Mouse (Mus musculus) forebrain, embryonic 11.5 days (tissue): ENCODE measurements around the gene Eif4a1. TPM values are rescaled to one million over a fixed set of nuclear protein-coding genes. Genes with fewer than 3 reads are reported as not detected.

Experiments
- ATAC-seq: fragments of 200-750 bp; cut with Nextera tagmentation; replicated peaks from 2 replicates; pipeline ENCODE4 v1.8.0; 2017; ENCODE audit warnings: moderate TSS enrichment; ENCODE audit not compliant: low FRiP score
- DNase-seq: peaks from one replicate; pipeline ENCODE4 v3.0.0-alpha.2; 2017; ENCODE audit warnings: low spot score
- H3K27ac ChIP-seq: fragments of 300-500 bp; sonication (generic); 2 replicates; pipeline ENCODE4 v1.5.1; 2014; ENCODE audit warnings: low read depth, low read length
- H3K27me3 ChIP-seq: fragments of 300-500 bp; sonication (generic); 2 replicates; pipeline ENCODE4 v1.6.1; 2014; ENCODE audit warnings: mild to moderate bottlenecking, low read length, mixed read lengths; ENCODE audit not compliant: control insufficient read depth, insufficient read depth
- H3K36me3 ChIP-seq: fragments of 300-500 bp; sonication (generic); 2 replicates; pipeline ENCODE4 v1.6.1; 2014; ENCODE audit warnings: mild to moderate bottlenecking, low read length, moderate library complexity, mixed read lengths; ENCODE audit not compliant: control insufficient read depth, insufficient read depth
- H3K4me1 ChIP-seq: fragments of 300-500 bp; sonication (generic); replicated peaks from 2 replicates; pipeline ENCODE4 v1.6.1; 2014; ENCODE audit warnings: low read length, mixed read lengths; ENCODE audit not compliant: control insufficient read depth, insufficient read depth
- H3K4me2 ChIP-seq: fragments of 300-500 bp; sonication (generic); 2 replicates; pipeline ENCODE4 v1.6.1; 2014; ENCODE audit warnings: low read depth, mild to moderate bottlenecking, low read length, moderate library complexity, mixed read lengths; ENCODE audit not compliant: severe bottlenecking
- H3K4me3 ChIP-seq: fragments of 300-500 bp; sonication (generic); 2 replicates; pipeline ENCODE4 v1.5.1; 2014; ENCODE audit warnings: low read depth, low read length
- H3K9ac ChIP-seq: fragments of 300-500 bp; sonication (generic); 2 replicates; pipeline ENCODE4 v1.6.1; 2014; ENCODE audit warnings: low read length
- H3K9me3 ChIP-seq: fragments of 300-500 bp; sonication (generic); 2 replicates; pipeline ENCODE4 v1.6.1; 2016; ENCODE audit warnings: low read length, mixed read lengths; ENCODE audit not compliant: control insufficient read depth
- WGBS: fragments of 180-500 bp; shearing (Covaris S2); extraction: QIAGEN DNeasy Blood & Tissue Kit; methylation state at CpG from one replicate; pipeline ENCODE4 v1.1.7; 2014; 5-methylcytosine and 5-hydroxymethylcytosine counted together
- polyA plus RNA-seq: library from polyadenylated mRNA; unstranded; fragments of >200 nt; fragmentation: Nextera tagmentation; extraction: Ambion mirVana; gene quantifications from 2 replicates; pipeline ENCODE4 v1.2.1, GENCODE M21; 2014

Gene Eif4a1
- polyA plus RNA-seq, 1 experiment from 2014 or later, result 827 TPM

DNA sequence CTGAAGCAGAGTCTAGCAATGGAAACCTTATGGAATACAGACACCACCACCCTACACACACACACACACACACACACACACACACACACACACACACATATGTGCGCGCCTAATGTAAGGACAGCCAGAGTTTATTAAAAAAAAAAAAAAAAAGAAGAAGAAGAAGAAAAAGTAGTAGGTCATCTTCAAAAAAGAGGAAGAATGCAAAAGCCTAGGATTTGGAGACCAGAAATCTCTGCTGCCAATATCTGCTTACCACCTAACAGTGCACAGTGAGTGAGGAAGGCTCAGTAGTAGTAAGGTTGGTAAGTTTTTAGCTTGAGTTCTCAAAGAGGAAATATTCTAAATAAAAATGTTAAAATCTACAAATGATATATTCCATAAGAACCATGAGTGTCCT is 6.9 kb upstream of the Eif4a1 start:
- Histone ChIP-seq H3K4me2 (no peak overlapping the region), H3K36me3 (peaks cover 5% of the 10 kb centered on the region), H3K9me3 (no peaks in the 10 kb centered on the region), H3K4me1 (peaks cover 10% of the 10 kb centered on the region; the same call in 1 of the 2 replicates), H3K27ac (no peak overlapping the region), H3K4me3 (no peak overlapping the region), H3K9ac (no peak overlapping the region), H3K27me3 (no peaks in the 10 kb centered on the region)
- no peak for DNase-seq
- WGBS, result 100% methylated on average over 2 of the region's 2 CpGs
- no peak for ATAC-seq

DNA sequence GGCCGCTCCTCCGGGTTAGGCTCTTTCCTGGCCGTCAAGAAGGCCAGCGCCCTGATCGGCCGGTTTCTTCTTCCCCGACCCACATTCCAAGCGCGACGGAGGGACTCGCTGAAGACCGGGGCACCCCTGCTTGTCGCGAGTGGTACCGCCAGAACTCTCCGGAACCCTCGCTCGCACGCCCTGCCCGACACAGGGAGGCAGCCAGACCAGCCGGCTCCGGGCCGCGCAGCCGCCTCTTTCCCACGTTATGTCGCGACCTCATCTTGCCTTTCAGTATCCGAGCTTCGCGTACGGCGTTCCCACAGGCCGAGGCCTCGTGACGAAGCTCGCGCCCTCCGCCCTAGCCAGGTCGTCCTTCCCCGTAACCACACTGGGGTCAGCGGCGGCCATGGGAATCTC is 498 bp downstream of the Eif4a1 start:
- ATAC-seq, result peak; percentile 5; the same call in 1 of the 2 replicates
- peak overlapping the region; percentile 100 for H3K4me3 ChIP-seq
- H3K4me1 ChIP-seq, result peaks cover 11% of the 10 kb centered on the region; the same call in 1 of the 2 replicates
- no peaks in the 10 kb centered on the region for H3K27me3 ChIP-seq
- DNase-seq, result no peak
- H3K27ac ChIP-seq, result peak overlapping the region; percentile 94
- H3K9me3 ChIP-seq, result no peaks in the 10 kb centered on the region
- peaks cover 27% of the 10 kb centered on the region for H3K36me3 ChIP-seq
- peak overlapping the region; percentile 100 for H3K9ac ChIP-seq
- peak overlapping the region; percentile 97 for H3K4me2 ChIP-seq
- WGBS, result under 1% methylated on average over 43 of the region's 43 CpGs

DNA sequence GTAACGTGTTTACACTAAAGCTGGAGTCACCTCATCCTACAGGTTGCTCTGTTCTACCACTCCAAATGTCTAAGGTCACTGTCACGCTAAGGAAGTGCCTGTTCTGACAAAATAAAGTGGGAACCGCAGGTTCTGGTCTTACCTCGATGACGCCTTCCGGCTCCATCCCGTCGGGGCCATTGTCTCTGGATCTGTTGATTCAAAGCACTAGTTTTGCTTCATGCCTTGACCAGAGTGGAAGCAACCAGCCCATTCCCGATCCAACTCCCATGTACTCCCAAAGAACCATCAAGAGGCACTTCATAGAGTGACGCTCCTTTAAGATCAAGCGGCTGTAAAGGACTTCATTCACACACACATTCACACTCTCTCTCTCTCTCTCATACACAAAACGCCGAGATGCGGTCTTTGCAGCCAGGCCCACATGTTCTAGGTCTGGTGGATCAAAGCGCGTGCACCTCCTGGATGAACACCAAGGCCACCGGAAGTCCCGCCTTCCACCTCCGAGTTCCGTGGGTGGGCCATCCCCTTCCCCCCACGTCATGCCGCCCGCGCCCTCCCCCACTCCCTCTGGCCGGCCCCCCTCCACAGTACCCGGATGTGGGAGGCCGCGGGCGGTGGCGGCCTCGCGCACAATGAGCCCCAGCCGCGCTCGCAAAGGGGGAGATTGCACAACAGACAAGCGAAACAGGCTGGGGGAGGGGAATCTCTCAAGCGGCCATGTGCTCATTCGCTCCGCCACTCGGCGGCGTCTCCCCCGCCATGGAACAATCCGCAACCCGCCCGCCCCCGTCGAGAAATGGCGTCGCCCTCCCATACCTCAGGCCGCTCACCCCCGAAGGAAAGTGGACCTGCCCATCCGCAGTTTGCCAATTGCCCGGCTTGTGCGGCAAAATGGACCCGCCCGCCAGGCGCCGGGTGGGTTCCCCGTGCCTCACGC is 1.2 kb downstream of the Eif4a1 start:
- Histone ChIP-seq H3K4me1 (peaks cover 11% of the 10 kb centered on the region; the same call in 1 of the 2 replicates), H3K27me3 (no peaks in the 10 kb centered on the region), H3K9me3 (no peaks in the 10 kb centered on the region), H3K9ac (peak overlapping the region; percentile 100), H3K27ac (peak overlapping the region; percentile 94), H3K4me3 (peak overlapping the region; percentile 100), H3K4me2 (peak overlapping the region; percentile 97), H3K36me3 (peaks cover 33% of the 10 kb centered on the region)
- under 1% methylated on average over 61 of the region's 61 CpGs for WGBS
- ATAC-seq (peak; percentile 73), DNase-seq (peak; percentile 98)

DNA sequence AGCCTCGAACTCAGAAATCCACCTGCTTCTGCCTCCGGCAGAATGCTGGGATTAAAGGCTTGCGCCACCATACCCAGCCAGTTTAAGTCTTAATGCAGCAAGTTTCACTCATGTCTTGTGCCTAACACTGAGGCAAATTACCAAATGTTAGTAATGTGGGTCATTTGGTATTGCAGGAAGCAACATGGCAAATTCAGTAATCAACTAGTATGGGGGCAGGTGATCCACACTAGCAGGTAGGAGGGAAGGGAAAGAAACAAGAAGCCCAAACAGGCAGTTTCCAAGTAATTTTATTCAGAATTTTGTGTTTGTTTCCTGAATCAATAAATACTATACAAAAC is 5.6 kb downstream of the Eif4a1 start:
- H3K27me3 ChIP-seq, result no peaks in the 10 kb centered on the region
- no peak overlapping the region for H3K27ac ChIP-seq
- H3K4me2 ChIP-seq, result no peak overlapping the region
- H3K4me3 ChIP-seq, result no peak overlapping the region
- peaks cover 13% of the 10 kb centered on the region; the same call in 1 of the 2 replicates for H3K4me1 ChIP-seq
- DNase-seq (no peak), ATAC-seq (no peak)
- WGBS, result 83% methylated on average over 3 of the region's 3 CpGs
- peaks cover 40% of the 10 kb centered on the region for H3K36me3 ChIP-seq
- no peak overlapping the region for H3K9ac ChIP-seq
- H3K9me3 ChIP-seq, result no peaks in the 10 kb centered on the region

DNA sequence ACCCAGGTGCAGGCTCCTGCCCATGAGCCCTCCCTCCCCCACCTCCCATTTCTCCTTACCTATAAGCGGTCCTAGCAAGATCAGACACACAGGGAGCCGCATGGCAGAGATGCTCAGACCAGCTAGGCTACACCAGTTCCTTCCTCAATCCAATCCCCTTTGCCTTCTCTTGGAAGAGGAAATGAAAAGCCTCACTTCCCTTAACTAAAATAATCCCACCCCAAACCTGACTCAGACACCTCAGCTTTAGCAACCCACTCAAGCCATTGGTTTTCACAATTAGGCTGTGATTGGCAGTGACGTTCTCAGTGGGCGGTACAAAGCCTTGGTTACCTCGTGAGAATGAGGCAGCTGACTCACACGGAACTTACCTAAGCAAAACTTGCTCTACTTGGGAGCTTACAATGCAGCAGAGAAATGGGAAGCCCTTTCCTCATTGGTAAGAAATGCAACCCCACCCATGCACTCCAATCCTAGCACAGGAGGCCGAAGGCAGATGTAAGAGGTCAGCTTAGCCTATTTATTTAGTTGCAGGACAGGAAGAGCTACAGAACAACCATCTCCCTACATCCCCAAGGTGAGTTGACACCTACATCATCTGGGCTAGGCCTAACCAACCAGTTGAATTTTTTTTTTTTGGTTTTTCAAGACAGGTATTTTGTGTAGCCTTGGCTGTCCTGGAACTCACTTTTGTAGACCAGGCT is 6.1 kb downstream of the Eif4a1 start, which contains the start of gene Cd68:
TSS of gene Cd68 (minus strand) at position 193 of the 704 bp plus-strand sequence.
- Histone ChIP-seq H3K9ac (no peak within 1 kb of the TSS), H3K4me3 (no peak within 1 kb of the TSS), H3K4me1 (peaks cover 17% of the 10 kb centered on the region; the same call in 1 of the 2 replicates), H3K9me3 (no peaks in the 10 kb centered on the region), H3K27ac (no peak within 1 kb of the TSS), H3K4me2 (peak within 1 kb of the TSS; percentile 12; the same call in 1 of the 2 replicates), H3K27me3 (no peaks in the 10 kb centered on the region), H3K36me3 (peaks cover 40% of the 10 kb centered on the region)
- ATAC-seq (no peak), DNase-seq (no peak)
- 35% methylated on average over 7 of the region's 7 CpGs for WGBS

DNA sequence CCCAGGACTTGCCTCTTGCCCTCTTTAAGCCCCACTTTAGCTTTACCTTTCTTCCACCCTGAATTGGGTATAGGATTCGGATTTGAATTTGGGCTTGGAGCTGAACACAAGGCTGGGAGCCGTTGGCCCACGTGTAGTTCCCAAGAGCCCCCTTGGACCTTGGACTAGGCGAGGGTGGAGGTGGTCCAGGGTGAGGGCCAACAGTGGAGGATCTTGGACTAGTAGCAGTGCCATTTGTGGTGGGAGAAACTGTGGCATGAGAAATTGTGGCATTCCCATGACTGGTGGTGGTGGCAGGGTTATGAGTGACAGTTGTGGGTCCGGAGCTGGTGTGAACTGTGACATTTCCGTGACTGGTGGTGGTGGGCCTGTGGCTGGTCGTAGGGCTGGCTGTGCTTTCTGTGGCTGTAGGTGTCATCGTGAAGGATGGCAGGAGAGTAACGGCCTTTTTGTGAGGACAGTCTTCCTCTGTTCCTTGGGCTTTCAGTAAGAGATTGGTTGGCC is 6.7 kb downstream of the Eif4a1 start:
- no peak overlapping the region for H3K27ac ChIP-seq
- peaks cover 40% of the 10 kb centered on the region for H3K36me3 ChIP-seq
- H3K4me3 ChIP-seq, result no peak overlapping the region
- H3K9ac ChIP-seq, result no peak overlapping the region
- H3K4me2 ChIP-seq, result no peak overlapping the region
- 80% methylated on average over 9 of the region's 9 CpGs for WGBS
- ATAC-seq, result no peak
- H3K4me1 ChIP-seq, result peaks cover 17% of the 10 kb centered on the region; the same call in 1 of the 2 replicates
- DNase-seq, result no peak
- no peaks in the 10 kb centered on the region for H3K27me3 ChIP-seq
- no peaks in the 10 kb centered on the region for H3K9me3 ChIP-seq

DNA sequence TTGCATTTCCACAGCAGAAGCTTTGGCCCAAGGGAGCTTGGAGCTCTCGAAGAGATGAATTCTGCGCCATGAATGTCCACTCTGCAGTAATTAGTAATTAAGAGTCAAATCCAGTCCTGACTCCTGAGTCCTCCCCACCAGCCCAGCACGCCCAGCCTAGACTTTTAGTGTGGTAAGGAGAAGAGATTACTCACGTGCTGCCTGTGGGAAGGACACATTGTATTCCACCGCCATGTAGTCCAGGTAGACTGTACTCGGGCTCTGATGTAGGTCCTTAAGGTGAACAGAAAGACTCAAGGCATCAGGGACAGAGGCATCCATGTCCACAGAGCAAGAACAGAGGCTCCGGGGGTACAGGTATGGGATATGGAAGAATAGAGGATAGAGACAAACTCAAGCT is 7.4 kb downstream of the Eif4a1 start:
- WGBS, result 94% methylated on average over 7 of the region's 7 CpGs
- ATAC-seq, result no peak
- H3K36me3 ChIP-seq, result peaks cover 35% of the 10 kb centered on the region
- no peaks in the 10 kb centered on the region for H3K9me3 ChIP-seq
- H3K9ac ChIP-seq, result no peak overlapping the region
- H3K27me3 ChIP-seq, result no peaks in the 10 kb centered on the region
- no peak overlapping the region for H3K4me3 ChIP-seq
- H3K4me1 ChIP-seq, result peaks cover 11% of the 10 kb centered on the region; the same call in 1 of the 2 replicates
- H3K27ac ChIP-seq, result no peak overlapping the region
- H3K4me2 ChIP-seq, result no peak overlapping the region
- no peak for DNase-seq

DNA sequence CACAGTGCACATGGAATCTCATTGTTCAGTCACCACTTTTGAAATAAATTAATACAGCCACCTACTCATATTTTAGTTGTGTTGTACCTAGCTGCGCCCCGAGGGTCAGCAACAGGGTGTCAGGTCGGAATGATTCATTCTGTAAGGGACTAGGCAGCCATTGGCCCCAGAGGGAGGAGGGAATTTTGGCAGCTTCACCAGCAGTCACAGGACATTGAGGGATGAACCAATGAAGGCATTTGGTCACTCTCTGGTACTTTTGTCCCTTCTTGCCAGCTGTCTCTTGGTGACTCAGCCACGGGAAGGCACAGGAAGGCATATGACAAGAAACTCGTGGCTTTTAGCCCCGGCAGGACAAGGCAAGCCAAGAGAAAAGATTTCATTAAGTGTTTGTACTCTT is 8.4 kb downstream of the Eif4a1 start:
- ATAC-seq, result no peak
- WGBS, result 87% methylated on average over 6 of the region's 6 CpGs
- Histone ChIP-seq H3K4me1 (peaks cover 10% of the 10 kb centered on the region; the same call in 1 of the 2 replicates), H3K9me3 (no peaks in the 10 kb centered on the region), H3K4me3 (no peak overlapping the region), H3K27ac (no peak overlapping the region), H3K36me3 (peaks cover 26% of the 10 kb centered on the region), H3K9ac (no peak overlapping the region), H3K4me2 (no peak overlapping the region), H3K27me3 (no peaks in the 10 kb centered on the region)
- no peak for DNase-seq
